Comparison of ENCODE assay signal across 18 mouse cellular contexts in the genomic region with DNA sequence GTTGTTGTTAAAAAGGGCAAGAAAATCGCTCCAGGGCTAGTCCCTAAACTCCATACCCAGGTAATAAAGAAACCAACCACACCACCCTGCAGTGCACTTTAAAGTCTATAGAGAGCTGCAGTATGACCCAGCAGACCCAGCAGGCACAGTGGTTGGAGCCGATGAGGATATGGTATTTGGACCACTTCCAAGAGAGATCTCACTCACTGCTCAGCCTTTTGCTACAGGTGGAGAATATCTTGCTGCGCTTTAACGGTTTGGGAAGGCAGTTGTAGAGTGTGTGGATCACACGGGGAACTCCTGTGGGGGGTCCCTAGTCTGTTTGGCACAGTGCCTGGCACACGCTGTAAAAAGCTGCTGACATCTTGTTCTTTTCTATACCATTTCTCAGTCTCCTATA.
DNase-seq lines count a peak whose midpoint lies in the region; ATAC-seq and TF ChIP-seq lines count a peak whose summit lies in the region.
"Had no signal": no experiment of that assay in that cellular context is flagged by ENCODE, and none has a peak within 500 bp of the region (broad histone marks: within the 10 kb centered on the region; RNA-seq: fewer than 3 reads in every experiment).

No protein-coding gene starts in this region.

- peak overlapping the region; percentile 23 for H3K4me2 ChIP-seq in lung, embryonic 14.5 days
- no peak overlapping the region for H3K4me2 ChIP-seq in intestine, embryonic 16.5 days (ENCODE audit: low read depth, low read length)
- H3K4me2 ChIP-seq: limb, embryonic 15.5 days; midbrain, embryonic 11.5 days had no signal

- no peak for TF ChIP-seq CTCF in lung, embryonic 14.5 days (IDR thresholded peaks at IDR 0.05; ENCODE audit: low read depth)

- peak; percentile 68 for ATAC-seq in lung, embryonic 14.5 days (ENCODE audit: insufficient read depth)
- ATAC-seq in intestine, embryonic 16.5 days = 0 out of 2 replicates have a peak, but pooled peaks have one; percentile 26
- ATAC-seq: forebrain, embryonic 13.5 days; liver, postnatal 0 days had no signal

- peak overlapping the region; percentile 61 for H3K27ac ChIP-seq in lung, embryonic 14.5 days (ENCODE audit: low read depth)
- H3K27ac ChIP-seq in intestine, embryonic 16.5 days (ENCODE audit: low read length) = no peak overlapping the region
- H3K27ac ChIP-seq: forebrain, embryonic 13.5 days; hindbrain, embryonic 13.5 days; left cerebral cortex, adult 2 months; limb, embryonic 15.5 days had no signal

- H3K9me3 ChIP-seq in lung, embryonic 14.5 days (ENCODE audit: low read depth, low read length) = no peaks in the 10 kb centered on the region
- H3K9me3 ChIP-seq in intestine, embryonic 16.5 days (ENCODE audit: control insufficient read depth, low read length) = no peaks in the 10 kb centered on the region
- H3K9me3 ChIP-seq: forebrain, embryonic 13.5 days; heart, embryonic 10.5 days; hindbrain, embryonic 13.5 days; limb, embryonic 15.5 days had no signal

- H3K4me3 ChIP-seq in lung, embryonic 14.5 days (ENCODE audit: low read depth, low read length) = no peak overlapping the region
- no peak overlapping the region for H3K4me3 ChIP-seq in intestine, embryonic 16.5 days (ENCODE audit: low read length)
- H3K4me3 ChIP-seq: forebrain, embryonic 13.5 days; hindbrain, embryonic 13.5 days; left cerebral cortex, adult 2 months; limb, embryonic 15.5 days had no signal

- peak; percentile 89 for DNase-seq in heart, adult 11 months
- no peak for DNase-seq in heart, adult 8-10 months (ENCODE audit: low spot score)
- peak; percentile 76 for DNase-seq in lung, embryonic 14.5 days
- DNase-seq in lung, postnatal 4 days = no peak
- peak; percentile 37 for DNase-seq in R1 (ENCODE audit: low read depth, low spot score)
- DNase-seq in left cerebral cortex, adult 11 months (ENCODE audit: low spot score) = no peak
- DNase-seq: adrenal gland, postnatal 10 days; cerebellum, adult 2 months; kidney, adult 8-10 months; liver, postnatal 0 days; right cerebral cortex, adult 18-20 months had no signal

- no peaks in the 10 kb centered on the region for H3K27me3 ChIP-seq in lung, embryonic 14.5 days (ENCODE audit: insufficient read depth, low read length)
- H3K27me3 ChIP-seq in intestine, embryonic 16.5 days (replicated peaks; ENCODE audit: control insufficient read depth, insufficient read depth, low read length) = no peaks in the 10 kb centered on the region
- H3K27me3 ChIP-seq: forebrain, embryonic 13.5 days had no signal

- 14% methylated on average over 6 of the region's 6 CpGs for WGBS in lung, embryonic 14.5 days
- 31% methylated on average over 6 of the region's 6 CpGs for WGBS in intestine, embryonic 16.5 days

- H3K9ac ChIP-seq in lung, embryonic 14.5 days = no peak overlapping the region
- H3K9ac ChIP-seq in intestine, embryonic 16.5 days (ENCODE audit: low read depth, low read length) = no peak overlapping the region
- H3K9ac ChIP-seq: forebrain, embryonic 13.5 days; hindbrain, embryonic 13.5 days; limb, embryonic 15.5 days; liver, postnatal 0 days had no signal

- no peaks in the 10 kb centered on the region for H3K36me3 ChIP-seq in lung, embryonic 14.5 days (ENCODE audit: insufficient read depth)
- H3K36me3 ChIP-seq in intestine, embryonic 16.5 days (ENCODE audit: control insufficient read depth, insufficient read depth, low read length) = no peaks in the 10 kb centered on the region
- H3K36me3 ChIP-seq: heart, embryonic 10.5 days; hindbrain, embryonic 13.5 days; limb, embryonic 15.5 days had no signal

- peaks cover 28% of the 10 kb centered on the region for H3K4me1 ChIP-seq in lung, embryonic 14.5 days (ENCODE audit: insufficient read depth)
- peaks cover 18% of the 10 kb centered on the region for H3K4me1 ChIP-seq in intestine, embryonic 16.5 days (ENCODE audit: control insufficient read depth, insufficient read depth, low read length)

Comparison
In these comparisons a context has a peak if more than half of its experiments do, and no peak if none do; other contexts are left out.
1. DNase-seq: peak in heart, adult 11 months (single experiment), lung, embryonic 14.5 days (single experiment) and R1 (single experiment); none in heart, adult 8-10 months (single experiment), lung, postnatal 4 days (0 of 2) and left cerebral cortex, adult 11 months (single experiment).